Mouse (Mus musculus): ENCODE data around the gene Tbxas1.
A peak's percentile ranks its signal among the peaks of the same experiment; 100 is the strongest.

The Tbxas1 gene

DNA sequence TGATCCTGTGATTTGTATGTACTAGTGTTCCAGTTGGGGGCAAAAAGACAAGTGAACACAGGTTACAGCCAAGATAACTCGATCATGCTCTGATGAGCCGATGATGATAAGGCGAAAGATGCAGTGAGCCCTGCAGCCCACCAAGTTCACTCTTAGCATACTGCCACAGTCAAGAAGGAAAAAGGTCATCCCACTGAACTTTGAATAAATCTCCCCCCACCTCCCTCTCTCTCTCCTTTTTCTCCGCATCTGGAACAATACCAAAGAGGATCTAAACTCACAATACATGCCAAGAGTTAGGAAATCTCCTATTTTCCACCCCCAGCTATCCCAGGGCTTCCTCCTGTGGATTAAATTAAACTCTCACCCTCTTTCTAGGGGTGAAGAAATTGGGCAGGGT, 12.2 kb downstream of the Tbxas1 start:
- DNase-seq (ENCODE audit: extremely low read depth, insufficient read length, low spot score): no peak

DNA sequence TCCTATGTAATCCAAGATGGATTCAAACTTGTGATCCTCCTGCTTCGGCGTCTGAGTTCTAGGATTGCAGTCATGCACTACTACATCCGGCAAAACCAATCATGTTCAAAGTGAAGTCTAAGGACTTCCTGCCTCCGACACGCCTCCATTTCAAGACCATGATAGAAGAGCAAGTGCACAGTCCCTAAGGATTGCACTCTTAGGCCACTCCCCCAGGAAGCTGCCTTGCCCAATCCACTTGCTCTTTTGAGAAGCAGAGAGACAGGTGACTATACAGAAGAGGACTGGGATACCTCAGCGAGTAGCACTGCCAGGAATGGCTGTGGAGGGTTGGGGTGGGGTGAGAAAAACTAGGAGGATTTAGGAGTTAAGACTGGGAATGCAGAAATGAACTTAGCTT, 14.0 kb downstream of the Tbxas1 start:
- no peak for DNase-seq (ENCODE audit: extremely low read depth, insufficient read length, low spot score)

- no peak for DNase-seq (ENCODE audit: extremely low read depth, insufficient read length, low spot score)
Measured at GRCm38 (mm10) chr6:38892017-38892416, 16.8 kb downstream of the Tbxas1 start.

DNA sequence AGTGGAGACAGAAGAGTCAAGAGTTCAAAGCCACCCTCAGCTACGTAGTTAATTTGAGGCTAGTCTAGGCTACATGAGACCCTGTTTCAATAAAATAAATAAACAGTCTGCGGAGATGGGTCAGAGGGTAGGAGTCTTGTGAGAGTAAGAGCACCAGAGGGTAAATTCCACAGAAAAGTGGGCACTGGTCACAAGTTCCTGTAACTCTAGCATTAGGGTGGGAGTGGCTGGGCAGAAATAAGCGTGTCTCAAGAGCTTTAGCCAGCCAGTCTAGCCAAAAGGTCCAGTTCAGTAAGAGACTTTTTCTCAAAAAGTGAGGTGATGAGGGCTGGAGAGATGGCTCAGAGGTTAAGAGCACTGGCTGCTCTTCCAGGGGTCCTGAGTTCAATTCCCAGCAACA, 18.4 kb downstream of the Tbxas1 start:
- no peak for DNase-seq (ENCODE audit: extremely low read depth, insufficient read length, low spot score)

- DNase-seq (ENCODE audit: extremely low read depth, insufficient read length, low spot score): no peak
Measured at GRCm38 (mm10) chr6:38900073-38900472, 24.9 kb downstream of the Tbxas1 start.

DNA sequence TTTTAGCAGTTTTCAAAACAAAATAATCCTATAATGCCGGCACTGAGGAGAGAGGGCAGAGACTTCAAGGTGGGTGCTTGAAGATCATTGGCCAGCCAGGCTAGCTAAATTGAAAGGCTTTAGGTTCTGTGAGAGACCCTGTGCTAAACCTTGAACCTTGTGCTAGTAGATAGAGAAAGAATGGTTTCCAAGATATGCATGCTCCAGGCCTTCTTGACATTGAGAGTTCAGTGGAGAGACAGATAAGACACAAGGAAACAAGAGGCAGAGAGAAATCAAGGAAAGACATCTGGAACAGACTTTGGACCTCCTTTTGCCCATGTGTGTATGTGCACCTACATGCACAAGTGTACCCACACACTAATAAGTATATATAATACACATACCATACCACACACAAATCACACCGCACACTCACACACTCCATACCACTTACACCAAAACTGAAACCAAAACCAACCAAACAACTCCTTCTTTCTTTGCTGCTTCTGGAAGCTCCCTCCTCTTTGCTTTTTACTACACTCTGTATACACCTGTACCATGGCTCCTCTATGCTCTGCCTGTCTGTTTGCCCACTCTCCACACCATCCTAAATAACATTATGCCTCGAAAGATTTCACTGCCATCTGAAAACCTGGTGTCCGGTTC, 25.4 kb downstream of the Tbxas1 start:
- DNase-seq (ENCODE audit: extremely low read depth, insufficient read length, low spot score): no peak

DNA sequence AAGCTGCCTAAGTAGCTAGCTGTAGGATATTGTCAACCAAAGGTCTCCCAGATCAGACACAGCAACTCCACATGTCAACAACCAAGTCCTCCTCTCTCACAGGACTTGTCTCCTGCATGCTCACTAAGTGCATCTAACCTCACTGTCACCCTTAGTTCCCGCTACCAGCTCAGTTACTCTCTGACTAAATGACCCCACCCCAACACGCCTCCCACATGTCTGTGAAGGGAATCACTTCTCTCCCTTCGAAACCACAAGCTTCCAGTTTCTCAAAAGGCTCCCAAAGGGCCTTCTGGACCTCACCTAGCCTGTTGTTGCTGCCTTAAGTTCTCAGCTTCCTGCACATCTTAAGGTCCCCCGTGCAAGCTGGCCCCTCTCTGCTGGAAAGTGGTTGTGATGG, 25.9 kb downstream of the Tbxas1 start:
- DNase-seq (ENCODE audit: extremely low read depth, insufficient read length, low spot score): no peak

DNA sequence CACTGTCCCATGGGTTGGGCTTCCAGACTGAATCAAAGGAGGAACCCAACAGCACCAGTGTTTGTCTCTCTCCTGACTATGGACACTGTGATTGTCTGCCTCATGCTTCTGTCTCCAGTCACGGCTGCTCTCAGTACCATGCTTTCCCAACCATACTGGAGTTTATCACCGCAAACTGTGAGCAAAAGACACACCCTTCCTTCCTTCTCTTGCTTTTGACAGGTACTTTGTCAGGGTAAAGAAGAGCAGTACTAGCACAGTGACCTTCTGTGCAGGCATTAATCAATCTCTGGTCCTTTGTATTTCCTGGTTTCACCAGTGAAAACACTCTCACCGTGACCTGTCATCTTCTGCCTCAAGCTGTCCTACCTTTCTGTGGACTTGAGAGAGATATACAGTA, 26.4 kb downstream of the Tbxas1 start:
- DNase-seq (ENCODE audit: extremely low read depth, insufficient read length, low spot score): no peak

DNA sequence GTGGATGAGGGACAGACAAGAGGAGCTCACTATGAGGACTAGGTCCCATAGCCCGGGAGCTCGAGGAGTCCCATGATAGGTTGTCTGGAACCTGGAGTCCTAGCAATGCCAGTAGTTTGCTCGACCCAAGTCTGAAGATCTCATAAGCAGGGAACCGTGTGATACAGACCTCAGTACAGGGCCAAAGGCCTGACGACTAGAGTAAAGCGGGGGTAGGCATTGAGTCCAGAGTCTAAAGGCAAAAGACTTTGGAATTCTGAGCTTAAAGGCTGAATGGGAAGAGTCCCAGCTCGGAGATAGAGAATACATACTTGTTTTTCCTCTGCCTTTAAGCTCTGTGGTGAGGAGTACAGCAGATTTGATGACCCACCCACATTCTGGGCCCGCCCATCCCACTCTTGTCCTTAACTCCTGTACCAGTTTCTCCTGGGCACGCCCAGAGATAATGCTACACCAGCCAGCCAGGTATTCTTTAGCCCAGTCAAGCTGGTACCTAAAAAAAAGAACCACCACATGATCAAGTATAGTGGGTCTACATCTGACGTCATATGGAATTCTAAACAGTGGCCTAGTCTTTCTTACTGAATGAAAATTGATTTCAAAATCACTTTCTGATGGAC, 27.7 kb downstream of the Tbxas1 start:
- no peak for DNase-seq (ENCODE audit: extremely low read depth, insufficient read length, low spot score)

DNA sequence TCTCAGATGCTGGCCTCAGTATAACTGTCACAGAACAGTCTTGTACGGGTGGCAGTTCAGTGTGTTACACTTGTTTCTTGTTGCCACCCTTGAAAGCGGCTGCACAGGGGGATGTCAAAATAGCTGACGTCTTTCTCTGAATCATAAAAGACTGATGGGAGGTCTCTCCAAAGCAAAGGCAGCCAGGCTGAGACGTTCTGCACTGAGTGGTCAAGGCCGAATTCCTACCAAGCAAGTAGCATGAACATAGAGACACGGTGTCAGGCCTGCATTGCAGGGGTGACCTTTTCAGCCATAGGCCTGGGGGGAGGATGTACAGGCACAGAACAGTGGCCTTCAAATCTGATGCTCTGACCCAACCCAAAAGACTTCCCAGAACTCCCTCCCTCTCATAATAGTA, 30.8 kb downstream of the Tbxas1 start:
- no peak for DNase-seq (ENCODE audit: extremely low read depth, insufficient read length, low spot score)

DNA sequence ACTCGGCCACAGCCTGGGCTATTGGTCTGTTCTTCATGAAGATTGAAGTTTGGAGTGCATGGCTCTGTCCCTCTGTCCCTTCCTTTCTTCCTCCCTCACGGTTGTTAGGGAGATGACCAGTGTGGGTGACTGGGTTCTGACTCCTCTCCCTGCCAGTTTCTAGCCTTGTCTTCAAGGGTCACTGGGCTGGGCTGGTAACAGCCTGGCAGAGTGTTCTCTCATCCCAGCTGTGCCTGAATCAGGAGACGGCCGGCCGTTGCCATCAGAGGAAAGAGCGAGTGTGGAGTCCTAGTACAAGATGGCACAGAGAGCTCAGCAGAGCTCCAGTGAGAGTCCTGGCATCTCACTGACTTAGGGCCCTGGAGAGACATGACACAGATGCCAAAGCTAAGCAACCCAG, 33.2 kb downstream of the Tbxas1 start:
- DNase-seq (ENCODE audit: extremely low read depth, insufficient read length, low spot score): no peak

DNA sequence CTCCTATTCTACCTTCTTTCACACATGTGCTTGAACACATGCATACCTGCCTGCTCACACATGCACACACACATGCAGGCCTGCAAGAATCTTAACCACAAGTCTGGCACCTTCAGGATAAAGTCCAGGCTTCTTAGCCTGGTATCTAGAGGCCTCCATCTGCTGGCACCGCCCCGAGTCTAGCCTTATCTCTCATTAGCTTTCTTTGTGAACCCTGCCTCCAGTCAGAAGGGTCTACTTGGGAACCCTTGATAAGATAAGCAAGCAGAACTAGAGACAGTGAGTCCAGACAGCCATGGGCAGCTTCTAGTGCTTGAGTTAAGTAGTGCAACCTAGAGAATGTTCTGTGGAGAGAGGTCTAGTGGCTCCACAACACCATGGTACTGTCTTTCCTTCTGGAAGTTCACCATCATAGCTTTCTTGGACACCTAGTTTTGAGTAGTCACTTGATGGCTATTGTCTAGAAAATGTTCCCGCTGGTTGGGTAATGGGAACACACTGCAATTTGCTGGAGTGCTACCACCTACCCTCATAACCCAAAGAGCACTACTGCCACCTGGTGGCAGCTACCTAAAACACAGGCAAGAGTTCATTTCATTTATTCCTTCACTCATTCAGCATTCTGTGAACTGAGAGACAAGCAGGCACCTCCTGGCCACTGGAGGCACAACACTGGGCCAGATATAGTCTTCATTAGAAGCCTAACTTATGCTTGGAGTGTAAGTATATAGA, 35.8 kb downstream of the Tbxas1 start:
- DNase-seq (ENCODE audit: extremely low read depth, insufficient read length, low spot score): peak; percentile 18

DNA sequence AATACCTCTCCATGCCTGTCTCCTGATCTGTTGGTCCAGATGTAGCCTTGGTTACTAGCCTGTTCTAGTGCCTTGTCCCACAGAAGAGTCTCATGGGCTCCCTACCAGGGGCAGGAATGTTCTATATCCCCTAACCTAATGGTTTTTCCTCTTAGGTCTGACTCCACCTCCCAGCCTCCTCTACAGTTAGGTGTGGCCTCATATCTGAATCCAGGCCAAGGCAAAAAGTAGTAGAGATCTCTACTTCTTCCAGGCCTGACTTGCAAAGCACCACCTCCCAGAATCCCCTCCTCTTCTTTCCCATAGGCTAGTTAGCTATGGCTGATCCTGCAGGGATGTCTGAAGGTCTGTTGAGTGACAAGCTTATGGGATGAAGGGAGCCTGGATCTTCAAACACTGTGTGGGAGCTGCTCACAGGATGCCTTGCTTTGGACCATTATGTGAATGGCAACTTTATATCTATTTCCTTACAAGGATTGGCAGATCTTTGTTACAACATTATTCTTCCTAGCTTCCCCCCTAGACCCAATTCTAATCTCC, 37.0 kb downstream of the Tbxas1 start:
- no peak for DNase-seq (ENCODE audit: extremely low read depth, insufficient read length, low spot score)

DNA sequence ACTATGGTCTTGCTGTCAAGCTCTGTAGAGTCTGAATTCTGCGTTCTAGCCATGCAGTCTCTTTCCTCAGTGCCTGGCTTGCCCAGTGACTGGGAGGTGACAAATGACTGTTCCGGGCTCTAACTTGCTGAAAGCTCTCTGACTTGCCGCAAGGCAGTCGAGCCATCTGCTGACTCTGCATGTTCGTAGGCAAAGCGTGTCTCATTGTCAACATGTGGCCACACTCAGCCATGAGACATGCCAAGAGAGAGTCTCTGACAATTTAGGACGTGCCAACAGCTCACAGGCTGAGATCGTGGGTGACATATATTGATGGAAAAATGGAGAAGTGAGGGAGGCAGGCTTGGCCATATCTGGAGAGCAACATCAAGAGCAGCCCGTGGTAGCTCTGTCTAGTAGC, 37.6 kb downstream of the Tbxas1 start:
- no peak for DNase-seq (ENCODE audit: extremely low read depth, insufficient read length, low spot score)

DNA sequence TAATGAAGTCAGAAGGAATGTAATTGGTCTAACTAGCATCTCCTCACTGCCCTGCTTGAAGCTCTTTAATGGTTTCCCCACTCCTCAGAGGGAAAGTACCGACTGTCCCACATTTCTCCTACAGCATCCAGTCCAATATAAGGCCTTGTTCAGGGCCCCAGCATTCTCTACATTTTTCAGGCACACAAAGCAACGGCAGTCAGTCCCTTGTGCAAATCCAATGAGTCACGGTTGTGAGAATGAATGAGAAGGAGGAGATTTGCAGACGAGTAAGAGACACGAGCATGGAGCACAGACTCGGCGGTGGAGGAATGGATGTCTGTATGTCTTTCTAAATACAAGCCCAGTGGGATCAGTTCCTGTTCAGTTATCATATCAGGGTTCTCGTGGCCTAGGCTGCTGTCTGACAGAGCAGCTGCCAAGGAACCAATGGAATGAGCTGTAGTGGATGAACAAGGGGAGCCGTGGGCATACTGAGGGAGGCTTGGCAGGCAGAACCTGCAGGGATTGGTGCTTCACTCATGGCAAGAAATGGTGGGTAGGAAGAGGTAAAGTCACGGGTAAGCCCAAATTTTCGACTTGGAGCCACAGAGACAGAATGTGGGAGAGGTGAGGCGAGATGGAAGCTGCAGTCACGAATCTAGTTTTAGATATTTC, 38.3 kb downstream of the Tbxas1 start:
- no peak for DNase-seq (ENCODE audit: extremely low read depth, insufficient read length, low spot score)

- no peak for DNase-seq (ENCODE audit: extremely low read depth, insufficient read length, low spot score)
Measured at GRCm38 (mm10) chr6:38914181-38914580, 39.0 kb downstream of the Tbxas1 start.

DNA sequence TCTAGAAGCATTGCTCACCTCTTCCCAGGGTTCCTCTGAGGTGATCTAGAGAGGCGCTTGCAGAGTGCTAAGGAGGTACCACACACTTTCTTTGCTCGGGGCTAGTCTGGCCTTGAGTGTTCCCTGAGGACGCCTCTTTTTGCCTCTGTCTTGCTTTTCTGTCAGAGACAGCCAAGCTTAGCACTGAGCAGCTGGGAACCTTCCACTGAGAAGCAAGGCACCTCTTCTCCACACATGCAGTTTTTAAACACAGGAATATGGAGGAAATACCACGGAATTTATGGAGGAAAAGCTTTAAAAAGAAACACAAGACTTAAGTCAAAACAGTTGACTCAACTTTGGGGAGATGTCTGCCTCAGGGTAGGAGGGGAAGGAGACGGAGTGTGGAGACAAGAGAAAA, 40.6 kb downstream of the Tbxas1 start:
- DNase-seq (ENCODE audit: extremely low read depth, insufficient read length, low spot score): no peak

- no peak for DNase-seq (ENCODE audit: extremely low read depth, insufficient read length, low spot score)
Measured at GRCm38 (mm10) chr6:38916571-38916970, 41.4 kb downstream of the Tbxas1 start.

GRCm38 (mm10) chr6:38917415-38917814, 42.2 kb downstream of the Tbxas1 start:
- no peak for DNase-seq (ENCODE audit: extremely low read depth, insufficient read length, low spot score)

DNA sequence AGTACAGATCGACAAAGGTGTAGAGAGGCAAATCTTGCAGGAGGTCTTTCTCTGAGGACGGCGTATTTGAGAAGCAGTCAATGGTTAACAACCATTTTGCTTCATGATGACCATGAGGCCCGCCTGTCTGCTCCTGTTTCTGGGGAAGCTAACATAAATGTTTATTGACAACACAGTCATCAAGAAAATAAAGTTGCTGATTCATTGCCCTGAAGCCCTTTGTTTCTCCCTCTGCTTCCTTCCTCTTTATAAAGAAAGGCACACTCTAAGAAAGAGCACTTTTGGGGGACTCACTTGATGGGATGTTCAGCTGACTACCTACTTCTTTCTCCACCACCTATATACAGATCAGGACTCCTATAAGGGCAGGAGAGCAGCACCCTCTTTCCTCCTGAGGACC, 43.5 kb downstream of the Tbxas1 start:
- no peak for DNase-seq (ENCODE audit: extremely low read depth, insufficient read length, low spot score)

DNA sequence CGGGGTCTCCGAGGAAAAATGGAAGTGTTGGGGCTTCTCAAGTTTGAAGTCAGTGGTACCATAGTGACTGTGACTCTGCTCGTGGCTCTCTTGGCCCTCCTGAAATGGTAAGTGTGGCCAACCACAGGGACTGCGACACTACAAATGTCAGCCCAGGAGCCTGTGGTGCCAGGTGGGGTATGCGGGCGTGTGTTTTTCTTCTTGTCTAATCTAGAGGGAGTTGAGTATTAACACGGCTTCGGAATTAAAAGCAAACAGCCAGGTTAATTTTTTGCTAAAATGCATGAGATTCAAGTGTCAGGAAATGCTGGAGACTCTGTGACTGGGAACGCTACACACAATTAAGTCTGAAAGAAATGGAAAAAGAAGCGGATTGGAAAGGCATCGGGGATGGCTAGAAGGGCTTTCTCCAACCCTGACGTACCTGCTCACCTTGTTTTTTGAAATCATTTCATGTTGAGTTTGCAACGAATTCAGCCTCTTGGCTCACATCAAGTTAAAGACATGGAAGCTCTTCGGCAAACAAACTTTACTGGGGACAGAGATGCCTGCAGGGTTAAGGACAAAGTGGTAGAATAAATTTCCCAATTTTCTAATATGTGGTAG, 44.0 kb downstream of the Tbxas1 start:
- no peak for DNase-seq (ENCODE audit: extremely low read depth, insufficient read length, low spot score)

Data from 3134 (cell line).